Mouse (Mus musculus) erythroblast, embryonic 14.5 days (primary cell): ENCODE measurements around the gene Arhgap45. TPM values are rescaled to one million over a fixed set of nuclear protein-coding genes. Genes with fewer than 3 reads are reported as not detected.

ENCODE experiments used
- H3K27me3 ChIP-seq: 2 replicates; pipeline ENCODE4 v1.6.1; 2012; ENCODE audit warnings: inconsistent platforms; ENCODE audit not compliant: control insufficient read depth
- H3K36me3 ChIP-seq: 2 replicates; pipeline ENCODE4 v1.6.1; 2012; ENCODE audit warnings: mild to moderate bottlenecking, inconsistent platforms; ENCODE audit not compliant: control insufficient read depth
- H3K4me1 ChIP-seq: 2 replicates; pipeline ENCODE4 v1.6.1; 2012; ENCODE audit warnings: inconsistent platforms; ENCODE audit not compliant: control insufficient read depth
- H3K4me3 ChIP-seq: replicated peaks from 2 replicates; pipeline ENCODE3; 2012; ENCODE audit warnings: moderate library complexity, mild to moderate bottlenecking, inconsistent platforms
- H3K9me3 ChIP-seq: 2 replicates; pipeline ENCODE4 v1.6.1; 2012; ENCODE audit warnings: low read length, inconsistent platforms, mixed read lengths; ENCODE audit not compliant: control insufficient read depth
- GATA1 ChIP-seq: IDR thresholded peaks from 2 replicates; pipeline ENCODE4 v1.6.1; 2012; ENCODE audit warnings: low read length, inconsistent platforms, mixed read lengths
- TAL1 ChIP-seq: IDR thresholded peaks from 3 replicates; pipeline ENCODE4 v1.6.1; 2012; ENCODE audit warnings: low read length, inconsistent platforms, mixed read lengths
- polyA plus RNA-seq: library from polyadenylated mRNA; stranded (reverse); fragments of >175 nt; gene quantifications from 2 replicates; pipeline ENCODE4 v1.2.3, GENCODE M21; 2012

Gene Arhgap45
- polyA plus RNA-seq, 1 experiment: 1.7 TPM

- TF ChIP-seq TAL1 (no peak), GATA1 (no peak)
- Histone ChIP-seq H3K4me1 (peaks cover 70% of the 10 kb centered on the region), H3K27me3 (peaks cover 7% of the 10 kb centered on the region; the same call in 1 of the 2 replicates), H3K4me3 (peak overlapping the region; percentile 38), H3K9me3 (no peaks in the 10 kb centered on the region), H3K36me3 (peaks cover 59% of the 10 kb centered on the region)
Measured at GRCm38 (mm10) chr10:80019471-80020131, 3.1 kb downstream of the Arhgap45 start.

GRCm38 (mm10) chr10:80020191-80020590 is 3.7 kb downstream of the Arhgap45 start:
- peaks cover 70% of the 10 kb centered on the region for H3K4me1 ChIP-seq
- H3K36me3 ChIP-seq: peaks cover 56% of the 10 kb centered on the region
- H3K9me3 ChIP-seq: no peaks in the 10 kb centered on the region
- H3K27me3 ChIP-seq: peaks cover 3% of the 10 kb centered on the region; the same call in 1 of the 2 replicates
- no peak for TF ChIP-seq TAL1
- TF ChIP-seq GATA1: no peak
- no peak overlapping the region for H3K4me3 ChIP-seq

GRCm38 (mm10) chr10:80020603-80021319 is 4.3 kb downstream of the Arhgap45 start:
- H3K27me3 ChIP-seq: peaks cover 3% of the 10 kb centered on the region; the same call in 1 of the 2 replicates
- H3K9me3 ChIP-seq: no peaks in the 10 kb centered on the region
- no peak for TF ChIP-seq GATA1
- TF ChIP-seq TAL1: no peak
- H3K36me3 ChIP-seq: peaks cover 51% of the 10 kb centered on the region
- H3K4me3 ChIP-seq: no peak overlapping the region
- H3K4me1 ChIP-seq: peaks cover 70% of the 10 kb centered on the region

GRCm38 (mm10) chr10:80021320-80021641 is 4.8 kb downstream of the Arhgap45 start:
- H3K27me3 ChIP-seq: peaks cover 3% of the 10 kb centered on the region; the same call in 1 of the 2 replicates
- no peak for TF ChIP-seq GATA1
- TF ChIP-seq TAL1: no peak
- peaks cover 51% of the 10 kb centered on the region for H3K36me3 ChIP-seq
- H3K9me3 ChIP-seq: no peaks in the 10 kb centered on the region
- H3K4me1 ChIP-seq: peaks cover 70% of the 10 kb centered on the region
- H3K4me3 ChIP-seq: no peak overlapping the region

GRCm38 (mm10) chr10:80022164-80022563 is 5.7 kb downstream of the Arhgap45 start:
- Histone ChIP-seq H3K4me1 (peaks cover 69% of the 10 kb centered on the region), H3K36me3 (peaks cover 57% of the 10 kb centered on the region), H3K27me3 (peaks cover 3% of the 10 kb centered on the region; the same call in 1 of the 2 replicates), H3K9me3 (no peaks in the 10 kb centered on the region), H3K4me3 (no peak overlapping the region)
- TF ChIP-seq GATA1: no peak
- TF ChIP-seq TAL1: no peak

- no peak overlapping the region for H3K4me3 ChIP-seq
- H3K27me3 ChIP-seq: peaks cover 3% of the 10 kb centered on the region; the same call in 1 of the 2 replicates
- peaks cover 69% of the 10 kb centered on the region for H3K4me1 ChIP-seq
- H3K36me3 ChIP-seq: peaks cover 62% of the 10 kb centered on the region
- TF ChIP-seq TAL1 (no peak), GATA1 (no peak)
- no peaks in the 10 kb centered on the region for H3K9me3 ChIP-seq
Measured at GRCm38 (mm10) chr10:80022806-80023205, 6.4 kb downstream of the Arhgap45 start.

GRCm38 (mm10) chr10:80023758-80024157 is 7.3 kb downstream of the Arhgap45 start:
- no peak overlapping the region for H3K4me3 ChIP-seq
- peaks cover 69% of the 10 kb centered on the region for H3K36me3 ChIP-seq
- H3K27me3 ChIP-seq: peaks cover 3% of the 10 kb centered on the region; the same call in 1 of the 2 replicates
- no peak for TF ChIP-seq TAL1
- TF ChIP-seq GATA1: no peak
- peaks cover 72% of the 10 kb centered on the region for H3K4me1 ChIP-seq
- no peaks in the 10 kb centered on the region for H3K9me3 ChIP-seq

- Histone ChIP-seq H3K27me3 (peaks cover 3% of the 10 kb centered on the region; the same call in 1 of the 2 replicates), H3K36me3 (peaks cover 74% of the 10 kb centered on the region), H3K4me1 (peaks cover 66% of the 10 kb centered on the region), H3K9me3 (no peaks in the 10 kb centered on the region), H3K4me3 (no peak overlapping the region)
- TF ChIP-seq GATA1: no peak
- TF ChIP-seq TAL1: no peak
Measured at GRCm38 (mm10) chr10:80024229-80025043, 8.0 kb downstream of the Arhgap45 start.

- Histone ChIP-seq H3K9me3 (no peaks in the 10 kb centered on the region), H3K36me3 (peaks cover 72% of the 10 kb centered on the region), H3K27me3 (no peaks in the 10 kb centered on the region), H3K4me1 (peaks cover 61% of the 10 kb centered on the region), H3K4me3 (no peak overlapping the region)
- TF ChIP-seq TAL1: no peak
- TF ChIP-seq GATA1: no peak
Measured at GRCm38 (mm10) chr10:80025044-80025347, 8.5 kb downstream of the Arhgap45 start.
